Comparison of ENCODE assay signal across 26 mouse cellular contexts in genomic region chr11:106012711-106013110, GRCm38 (mm10). TPM values are rescaled to one million over a fixed set of nuclear protein-coding genes. Genes with fewer than 3 reads are reported as not detected.
DNase-seq lines count a peak whose midpoint lies in the region; ATAC-seq and TF ChIP-seq lines count a peak whose summit lies in the region.
"Had no signal": no experiment of that assay in that cellular context is flagged by ENCODE, and none has a peak within 500 bp of the region (broad histone marks: within the 10 kb centered on the region; RNA-seq: fewer than 3 reads in every experiment).

No protein-coding gene starts in this region.

- 41% methylated on average over 7 of the region's 7 CpGs for WGBS in kidney, embryonic 14.5 days
- 45% methylated on average over 7 of the region's 7 CpGs for WGBS in embryonic facial prominence, embryonic 10.5 days
- 63% methylated on average over 7 of the region's 7 CpGs for WGBS in thymus, adult 2 months

- no peak overlapping the region for H3K27ac ChIP-seq in kidney, embryonic 14.5 days (ENCODE audit: low read depth, low read length)
- no peak overlapping the region; the same call in 1 of the 2 replicates for H3K27ac ChIP-seq in embryonic facial prominence, embryonic 10.5 days (replicated peaks)
- no peak overlapping the region for H3K27ac ChIP-seq in thymus, adult 2 months (ENCODE audit: control insufficient read depth, insufficient read depth, low read length)
- H3K27ac ChIP-seq: forebrain, embryonic 15.5 days; heart, embryonic 15.5 days; hindbrain, embryonic 12.5 days; limb, embryonic 15.5 days; liver, embryonic 13.5 days; midbrain, embryonic 10.5 days; midbrain, embryonic 15.5 days; neural tube, embryonic 12.5 days had no signal

- no peaks in the 10 kb centered on the region for H3K9me3 ChIP-seq in kidney, embryonic 14.5 days (ENCODE audit: control insufficient read depth, low read length)
- no peaks in the 10 kb centered on the region for H3K9me3 ChIP-seq in embryonic facial prominence, embryonic 10.5 days
- H3K9me3 ChIP-seq: forebrain, embryonic 15.5 days; heart, embryonic 15.5 days; hindbrain, embryonic 12.5 days; limb, embryonic 15.5 days; liver, embryonic 13.5 days; midbrain, embryonic 10.5 days; midbrain, embryonic 15.5 days; neural tube, embryonic 12.5 days had no signal

- no peak overlapping the region for H3K9ac ChIP-seq in kidney, embryonic 14.5 days (ENCODE audit: low read depth, low read length)
- H3K9ac ChIP-seq: forebrain, embryonic 15.5 days; heart, embryonic 15.5 days; hindbrain, embryonic 12.5 days; limb, embryonic 15.5 days; liver, embryonic 13.5 days; midbrain, embryonic 15.5 days; neural tube, embryonic 12.5 days had no signal

- no peak overlapping the region for H3K4me2 ChIP-seq in kidney, embryonic 14.5 days (replicated peaks; ENCODE audit: low read depth, low read length)
- H3K4me2 ChIP-seq: forebrain, embryonic 15.5 days; heart, embryonic 15.5 days; hindbrain, embryonic 12.5 days; limb, embryonic 15.5 days; liver, embryonic 13.5 days; midbrain, embryonic 15.5 days; neural tube, embryonic 12.5 days had no signal

- no peaks in the 10 kb centered on the region for H3K36me3 ChIP-seq in kidney, embryonic 14.5 days (ENCODE audit: control insufficient read depth, insufficient read depth, low read length)
- H3K36me3 ChIP-seq in embryonic facial prominence, embryonic 10.5 days (replicated peaks), result no peaks in the 10 kb centered on the region
- no peaks in the 10 kb centered on the region for H3K36me3 ChIP-seq in thymus, adult 2 months (ENCODE audit: control insufficient read depth, insufficient read depth, low read length)
- H3K36me3 ChIP-seq: forebrain, embryonic 15.5 days; heart, embryonic 15.5 days; hindbrain, embryonic 12.5 days; limb, embryonic 15.5 days; liver, embryonic 13.5 days; midbrain, embryonic 10.5 days; midbrain, embryonic 15.5 days; neural tube, embryonic 12.5 days had no signal

- no peak for TF ChIP-seq POLR2A in thymus, adult 2 months (IDR thresholded peaks at IDR 0.05; ENCODE audit: control insufficient read depth, extremely low read depth, insufficient read depth, low read length, poor library complexity)

- H3K4me1 ChIP-seq in kidney, embryonic 14.5 days (ENCODE audit: control insufficient read depth, insufficient read depth, low read length), result no peaks in the 10 kb centered on the region; the same call in 1 of the 2 replicates
- H3K4me1 ChIP-seq in embryonic facial prominence, embryonic 10.5 days, result peaks cover 19% of the 10 kb centered on the region
- H3K4me1 ChIP-seq in thymus, adult 2 months (replicated peaks; ENCODE audit: control insufficient read depth, insufficient read depth, low read length), result 0 out of 2 replicates have a peak, but pooled peaks cover 3% of the 10 kb centered on the region

- DNase-seq in kidney, postnatal 10 days, result no peak
- peak; percentile 25 for DNase-seq in embryonic facial prominence, embryonic 10.5 days (ENCODE audit: low spot score)
- peak; percentile 11 for DNase-seq in forelimb bud, embryonic 11.5 days (ENCODE audit: low read depth, low spot score)
- DNase-seq in retina, postnatal 1 day, result peak; percentile 31
- no peak for DNase-seq in spleen, postnatal 10 days (ENCODE audit: low spot score in 2 of 2)
- DNase-seq in thymus, adult 2 months, result no peak
- DNase-seq: adrenal gland, postnatal 25 days; cerebellum, adult 11-12 months; cerebellum, adult 9-11 months; layer of hippocampus, adult 9-11 months; liver, embryonic 13.5 days; lung, adult 18-20 months; lung, postnatal 10 days; right cerebral cortex, postnatal 14 days; thymus, postnatal 25 days had no signal

- no peak overlapping the region for H3K4me3 ChIP-seq in kidney, embryonic 14.5 days (ENCODE audit: low read length)
- no peak overlapping the region for H3K4me3 ChIP-seq in embryonic facial prominence, embryonic 10.5 days
- H3K4me3 ChIP-seq in thymus, adult 2 months (ENCODE audit: control insufficient read depth, insufficient read depth, low read length), result no peak overlapping the region
- H3K4me3 ChIP-seq: forebrain, embryonic 15.5 days; heart, embryonic 15.5 days; hindbrain, embryonic 12.5 days; limb, embryonic 15.5 days; liver, embryonic 13.5 days; midbrain, embryonic 10.5 days; midbrain, embryonic 15.5 days; neural tube, embryonic 12.5 days had no signal

- no peak for TF ChIP-seq CTCF in thymus, adult 2 months (IDR thresholded peaks at IDR 0.05; ENCODE audit: borderline replicate concordance, control insufficient read depth, extremely low read depth, insufficient read depth, low read length, poor library complexity)

- H3K27me3 ChIP-seq in kidney, embryonic 14.5 days (ENCODE audit: control insufficient read depth, insufficient read depth, low read length), result peaks cover 4% of the 10 kb centered on the region; the same call in 1 of the 2 replicates
- H3K27me3 ChIP-seq in embryonic facial prominence, embryonic 10.5 days (replicated peaks; ENCODE audit: low read depth, poor library complexity, severe bottlenecking), result peaks cover 24% of the 10 kb centered on the region
- no peaks in the 10 kb centered on the region for H3K27me3 ChIP-seq in thymus, adult 2 months (ENCODE audit: control insufficient read depth, insufficient read depth, low read length)
- H3K27me3 ChIP-seq: forebrain, embryonic 15.5 days had no signal

- 0 out of 2 replicates have a peak, but pooled peaks have one; percentile 33 for ATAC-seq in kidney, embryonic 14.5 days (ENCODE audit: low FRiP score, low TSS enrichment)
- ATAC-seq: CD4-positive, CD25-positive, alpha-beta regulatory T cell, adult 4 months; forebrain, embryonic 15.5 days; intestine, embryonic 16.5 days; midbrain, embryonic 15.5 days had no signal

RNA-seq across cellular contexts. Expression of gene Kcnh6, which starts 4.8 kb away (rescaled TPM):
- 0.10 and 0.14 TPM in 2 replicates for polyA plus RNA-seq in kidney, embryonic 14.5 days (2014; fragmentation: Nextera tagmentation; extraction: Ambion mirVana)
- polyA plus RNA-seq in embryonic facial prominence, embryonic 10.5 days (2016; fragmentation: Nextera tagmentation; extraction: Ambion mirVana), result 0.30 and 0.48 TPM in 2 replicates
- polyA plus RNA-seq in thymus, adult 2 months (2012; rRNA removed), result 3.9 and 4.3 TPM in 2 replicates

RNA-seq across cellular contexts. Expression of gene Ace3, which starts 18.2 kb away (rescaled TPM):
- not detected in 2 replicates for polyA plus RNA-seq in kidney, embryonic 14.5 days (2014; fragmentation: Nextera tagmentation; extraction: Ambion mirVana)
- polyA plus RNA-seq in embryonic facial prominence, embryonic 10.5 days (2016; fragmentation: Nextera tagmentation; extraction: Ambion mirVana), result not detected in 2 replicates
- not detected in 2 replicates for polyA plus RNA-seq in thymus, adult 2 months (2012; rRNA removed)
- polyA plus RNA-seq: CD4-positive, CD25-positive, alpha-beta regulatory T cell, adult 4 months; heart, embryonic 15.5 days; hindbrain, embryonic 12.5 days; limb, embryonic 15.5 days; liver, embryonic 13.5 days; midbrain, embryonic 10.5 days; midbrain, embryonic 15.5 days; neural tube, embryonic 12.5 days; stomach, embryonic 16.5 days had no signal

RNA-seq across cellular contexts. Expression of gene Dcaf7, which starts 24.0 kb away (rescaled TPM):
- polyA plus RNA-seq in kidney, embryonic 14.5 days (2014; fragmentation: Nextera tagmentation; extraction: Ambion mirVana), result 43.7 and 68.8 TPM in 2 replicates
- polyA plus RNA-seq in embryonic facial prominence, embryonic 10.5 days (2016; fragmentation: Nextera tagmentation; extraction: Ambion mirVana), result 91.2 and 93.4 TPM in 2 replicates
- 79.1 and 85.0 TPM in 2 replicates for polyA plus RNA-seq in thymus, adult 2 months (2012; rRNA removed)

RNA-seq across cellular contexts. Expression of gene Ace, which starts 45.0 kb away (rescaled TPM):
- polyA plus RNA-seq in kidney, embryonic 14.5 days (2014; fragmentation: Nextera tagmentation; extraction: Ambion mirVana), result 1.4 and 4.8 TPM in 2 replicates
- 0.45 and 0.50 TPM in 2 replicates for polyA plus RNA-seq in embryonic facial prominence, embryonic 10.5 days (2016; fragmentation: Nextera tagmentation; extraction: Ambion mirVana)
- polyA plus RNA-seq in thymus, adult 2 months (2012; rRNA removed), result 8.0 and 10.2 TPM in 2 replicates
- polyA plus RNA-seq: CD4-positive, CD25-positive, alpha-beta regulatory T cell, adult 4 months had no signal

RNA-seq across cellular contexts. Expression of gene Taco1, which starts 53.1 kb away (rescaled TPM):
- 10.3 and 11.3 TPM in 2 replicates for polyA plus RNA-seq in kidney, embryonic 14.5 days (2014; fragmentation: Nextera tagmentation; extraction: Ambion mirVana)
- polyA plus RNA-seq in embryonic facial prominence, embryonic 10.5 days (2016; fragmentation: Nextera tagmentation; extraction: Ambion mirVana), result 12.7 and 13.8 TPM in 2 replicates
- 14.9 and 18.4 TPM in 2 replicates for polyA plus RNA-seq in thymus, adult 2 months (2012; rRNA removed)

Comparison
In these comparisons a context has a peak if more than half of its experiments do, and no peak if none do; other contexts are left out.
1. DNase-seq: peak in embryonic facial prominence, embryonic 10.5 days (single experiment), forelimb bud, embryonic 11.5 days (single experiment) and retina, postnatal 1 day (single experiment); none in kidney, postnatal 10 days (single experiment), spleen, postnatal 10 days (0 of 2) and thymus, adult 2 months (single experiment).